Mouse (Mus musculus): Measurements from ENCODE around the gene Olfr1218. TPM values are rescaled to one million over a fixed set of nuclear protein-coding genes. Genes with fewer than 3 reads are reported as not detected.

Olfr1218 gene
- not detected in 2 replicates for polyA plus RNA-seq (2012; ENCODE audit: low replicate concordance)

DNA sequence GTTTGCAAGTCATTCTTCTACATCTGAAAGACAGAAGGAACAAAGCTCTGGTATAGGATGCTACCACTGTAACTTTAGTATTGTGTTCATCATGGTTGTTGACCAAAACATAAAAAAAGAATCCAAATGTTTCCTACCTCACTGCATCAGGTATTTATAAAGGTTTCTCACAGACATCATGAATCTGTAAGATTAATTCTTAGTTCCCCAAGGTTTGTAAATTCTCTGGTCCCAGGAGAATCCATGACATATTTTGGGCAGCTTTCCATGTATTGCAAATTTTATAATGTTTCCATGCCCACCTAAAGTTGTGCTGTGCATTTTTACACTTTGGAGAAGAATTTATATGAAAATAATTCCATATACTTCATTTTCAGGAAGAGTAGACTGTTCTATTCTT, at the start of gene Olfr1218:
Gene Olfr1218, minus strand, starts transcription at position 101 of the 400 bp plus-strand sequence.

DNA sequence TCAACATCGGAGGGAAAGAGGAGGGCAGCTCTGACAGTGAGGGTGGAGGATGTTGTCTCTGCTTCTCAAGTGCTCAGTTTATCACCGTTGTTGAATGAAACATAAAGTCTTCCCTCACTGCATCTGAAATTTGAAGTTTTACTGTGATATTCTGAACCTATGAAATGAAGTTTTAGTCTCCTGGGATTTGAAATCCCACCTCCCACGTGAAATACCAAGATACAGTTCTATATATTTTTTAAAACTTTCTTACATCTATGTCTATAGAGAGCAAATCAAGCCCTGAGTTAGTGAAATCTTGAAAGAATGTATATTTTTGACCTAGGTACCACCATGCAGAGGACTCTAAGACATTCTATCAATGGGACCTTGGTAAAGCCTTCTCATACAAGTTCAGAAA, 45.7 kb upstream of the Olfr1218 start, which contains the start of gene Olfr1220:
Gene Olfr1220, minus strand, starts transcription at position 101 of the 400 bp plus-strand sequence.

DNA sequence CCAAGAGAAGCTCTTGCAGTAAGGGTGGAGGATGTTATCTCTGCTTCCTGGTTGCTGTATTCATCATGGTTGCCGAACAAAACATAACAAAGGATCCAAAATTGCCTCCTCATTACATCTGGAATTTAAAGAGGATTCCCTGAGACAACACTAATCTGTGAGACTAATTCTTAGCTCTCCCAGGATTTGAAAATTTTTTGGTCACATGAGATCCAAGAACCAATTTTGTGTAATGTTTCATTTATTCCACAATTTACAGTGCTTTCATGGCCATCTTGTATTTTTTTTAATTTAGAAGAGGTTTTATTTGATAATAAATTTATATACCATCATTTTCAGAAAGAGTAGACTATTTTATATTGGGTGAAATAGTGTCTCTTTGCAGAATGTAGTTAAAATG, 22.4 kb upstream of the Olfr1218 start, which contains the start of gene Olfr1219:
Gene Olfr1219, minus strand, starts transcription at position 101 of the 400 bp plus-strand sequence.

DNA sequence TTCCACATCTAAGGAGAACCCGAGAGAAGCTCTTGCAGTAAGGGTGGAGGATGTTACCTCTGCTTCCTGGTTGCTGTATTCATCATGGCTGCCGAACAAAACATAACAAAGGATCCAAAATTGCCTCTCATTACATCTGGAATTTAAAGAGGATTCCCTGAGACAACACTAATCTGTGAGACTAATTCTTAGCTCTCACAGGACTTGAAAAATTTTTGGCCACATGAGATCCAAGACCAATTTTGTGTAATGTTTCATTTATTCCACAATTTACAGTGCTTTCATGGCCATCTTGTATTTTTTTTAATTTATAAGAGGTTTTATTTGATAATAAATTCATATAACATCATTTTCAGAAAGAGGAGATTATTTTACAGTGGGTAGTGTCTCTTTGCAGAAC, 29.0 kb downstream of the Olfr1218 start, which contains the start of gene Olfr1217:
Gene Olfr1217, minus strand, starts transcription at position 101 of the 400 bp plus-strand sequence.

DNA sequence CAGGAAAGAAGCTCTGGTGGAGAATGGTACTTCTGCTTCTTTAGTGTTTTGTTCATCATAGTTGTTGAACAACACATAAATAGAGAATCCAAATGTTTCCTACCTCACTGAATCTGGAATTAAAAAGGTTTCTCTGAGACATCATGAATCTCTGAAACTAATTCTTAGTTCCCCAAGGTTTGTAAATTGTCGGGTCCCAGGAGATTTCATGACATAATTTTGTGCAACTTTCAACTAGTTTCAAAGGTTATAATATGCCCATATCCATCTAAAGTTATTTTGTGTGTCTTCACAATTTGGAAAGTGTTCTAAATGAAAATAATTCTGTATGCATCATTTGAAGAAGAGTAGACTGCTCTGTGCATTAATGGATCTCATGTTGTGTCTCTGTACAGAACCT, 42.7 kb downstream of the Olfr1218 start, which contains the start of gene Olfr1216:
Gene Olfr1216, minus strand, starts transcription at position 101 of the 400 bp plus-strand sequence.

DNA sequence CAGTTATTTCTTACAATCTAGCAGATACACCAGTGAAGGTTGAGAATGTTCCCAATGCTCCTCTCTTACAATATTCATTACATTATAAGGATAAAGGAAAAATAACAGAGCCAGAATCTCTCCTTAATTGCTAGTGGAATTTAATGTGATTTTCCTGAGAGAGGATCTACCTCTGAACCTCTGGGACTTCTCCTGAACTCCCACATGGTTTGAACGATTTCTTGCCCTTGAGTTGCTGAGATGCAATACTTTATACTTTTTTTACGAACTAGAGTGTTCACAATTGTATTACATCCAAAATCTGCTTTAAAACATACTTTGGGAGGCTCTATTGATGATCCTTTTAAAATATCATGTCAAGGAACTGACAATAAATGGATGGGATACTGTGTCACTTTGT, 54.1 kb downstream of the Olfr1218 start, which contains the start of gene Olfr1215:
Gene Olfr1215, minus strand, starts transcription at position 101 of the 400 bp plus-strand sequence.

Other genes starting within 250 kb of the Olfr1218 start
- not detected in 2 replicates for gene Olfr1202, start 246.7 kb downstream of the Olfr1218 start, polyA plus RNA-seq (2012; ENCODE audit: low replicate concordance)
- gene Olfr1205, start 231.4 kb downstream of the Olfr1218 start, polyA plus RNA-seq (2012; ENCODE audit: low replicate concordance) = not detected in 2 replicates
- gene Olfr1204, start 211.9 kb downstream of the Olfr1218 start, polyA plus RNA-seq (2012; ENCODE audit: low replicate concordance) = not detected in 2 replicates
- not detected in 2 replicates for gene Olfr1206, start 198.0 kb downstream of the Olfr1218 start, polyA plus RNA-seq (2012; ENCODE audit: low replicate concordance)
- gene Olfr1208, start 158.9 kb downstream of the Olfr1218 start, polyA plus RNA-seq (2012; ENCODE audit: low replicate concordance) = not detected in 2 replicates
- gene Olfr1209, start 146.0 kb downstream of the Olfr1218 start, polyA plus RNA-seq (2012; ENCODE audit: low replicate concordance) = not detected in 2 replicates
- not detected in 2 replicates for gene Olfr1211, start 123.1 kb downstream of the Olfr1218 start, polyA plus RNA-seq (2012; ENCODE audit: low replicate concordance)
- 0.33 TPM in 1 of 2 replicates, not detected in the other for gene Olfr1212, start 107.2 kb downstream of the Olfr1218 start, polyA plus RNA-seq (2012; ENCODE audit: low replicate concordance)
- gene Gm13762, start 80.9 kb downstream of the Olfr1218 start, polyA plus RNA-seq (2012; ENCODE audit: low replicate concordance) = not detected in 2 replicates
- not detected in 2 replicates for gene Olfr1214, start 68.5 kb downstream of the Olfr1218 start, polyA plus RNA-seq (2012; ENCODE audit: low replicate concordance)
- not detected in 2 replicates for gene Olfr1215, start 54.2 kb downstream of the Olfr1218 start, polyA plus RNA-seq (2012; ENCODE audit: low replicate concordance)
- not detected in 2 replicates for gene Olfr1216, start 42.8 kb downstream of the Olfr1218 start, polyA plus RNA-seq (2012; ENCODE audit: low replicate concordance)
- not detected in 2 replicates for gene Olfr1217, start 29.1 kb downstream of the Olfr1218 start, polyA plus RNA-seq (2012; ENCODE audit: low replicate concordance)
- gene Olfr1219, start 22.3 kb upstream of the Olfr1218 start, polyA plus RNA-seq (2012; ENCODE audit: low replicate concordance) = not detected in 2 replicates
- gene Olfr1220, start 45.6 kb upstream of the Olfr1218 start, polyA plus RNA-seq (2012; ENCODE audit: low replicate concordance) = not detected in 2 replicates
- not detected in 2 replicates for gene Olfr1221, start 56.1 kb upstream of the Olfr1218 start, polyA plus RNA-seq (2012; ENCODE audit: low replicate concordance)
- not detected in 2 replicates for gene Olfr1222, start 71.9 kb upstream of the Olfr1218 start, polyA plus RNA-seq (2012; ENCODE audit: low replicate concordance)
- gene Olfr1223, start 90.4 kb upstream of the Olfr1218 start, polyA plus RNA-seq (2012; ENCODE audit: low replicate concordance) = not detected in 2 replicates
- gene Olfr1224-ps1, start 102.9 kb upstream of the Olfr1218 start, polyA plus RNA-seq (2012; ENCODE audit: low replicate concordance) = 0.26 TPM in 1 of 2 replicates, not detected in the other
- gene Olfr1225, start 113.5 kb upstream of the Olfr1218 start, polyA plus RNA-seq (2012; ENCODE audit: low replicate concordance) = not detected in 2 replicates
- gene Olfr1226, start 138.9 kb upstream of the Olfr1218 start, polyA plus RNA-seq (2012; ENCODE audit: low replicate concordance) = not detected in 2 replicates
- not detected in 2 replicates for gene Olfr1228, start 192.9 kb upstream of the Olfr1218 start, polyA plus RNA-seq (2012; ENCODE audit: low replicate concordance)
- gene Olfr1229, start 226.8 kb upstream of the Olfr1218 start, polyA plus RNA-seq (2012; ENCODE audit: low replicate concordance) = not detected in 2 replicates
- not detected in 2 replicates for gene Olfr1230, start 236.1 kb upstream of the Olfr1218 start, polyA plus RNA-seq (2012; ENCODE audit: low replicate concordance)
- gene Olfr1231, start 245.9 kb upstream of the Olfr1218 start, polyA plus RNA-seq (2012; ENCODE audit: low replicate concordance) = 0.39 TPM in 1 of 2 replicates, not detected in the other

Measured in leukemia stem cell, adult 10-12 weeks (primary cell).